Mouse (Mus musculus): ENCODE measurements around the gene Tmem163.

DNA sequence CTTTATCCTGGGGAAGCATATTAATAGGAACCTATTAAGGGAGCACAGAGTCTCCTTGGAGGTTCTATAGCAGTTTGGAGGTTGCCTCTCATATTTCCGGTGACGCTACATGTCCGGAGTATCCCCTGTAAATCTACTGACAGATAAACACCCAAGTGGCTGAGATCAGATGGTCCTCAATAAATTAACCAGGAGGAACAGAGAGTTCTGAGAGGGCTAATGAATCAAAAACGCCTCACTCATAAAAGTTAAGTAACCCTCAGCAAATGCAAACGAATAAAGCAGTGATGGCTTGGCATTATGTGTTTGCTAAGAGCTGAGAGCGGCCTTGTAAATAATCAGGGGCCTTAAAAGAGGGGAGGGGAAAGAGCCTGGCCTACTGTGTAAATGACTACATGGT lies 215.3 kb downstream of the Tmem163 start:
- TF ChIP-seq POLR2A (IDR thresholded peaks at IDR 0.05; ENCODE audit: low read depth, low read length) (no peak), CTCF (conservative IDR thresholded peaks at IDR 0.05; ENCODE audit: insufficient read depth, insufficient read length, low read depth, low read length) (no peak)
